Mouse (Mus musculus): ENCODE results near the gene P3h3.
A peak's percentile ranks its signal among the peaks of the same experiment; 100 is the strongest.
"Not testable (repeated sequence)": the region's sequence is repeated elsewhere in the genome, so short reads cannot be mapped to it uniquely, and the experiment has no call there.

P3h3 gene

GRCm38 (mm10) chr6:124856916-124857839 lies at the start of gene P3h3:
TSS of gene P3h3 (minus strand) at chr6:124857752.
- no peak for DNase-seq (ENCODE audit: low read depth)

- DNase-seq (ENCODE audit: low read depth): no peak
Observed at GRCm38 (mm10) chr6:124904991-124905860, 47.7 kb upstream of the P3h3 start.

- peak; percentile 88 for DNase-seq (ENCODE audit: low read depth)
Observed at GRCm38 (mm10) chr6:124904161-124904981, 46.8 kb upstream of the P3h3 start.

- DNase-seq (ENCODE audit: low read depth): peak; percentile 90
Observed at GRCm38 (mm10) chr6:124903580-124904151, 46.1 kb upstream of the P3h3 start.

- no peak for DNase-seq (ENCODE audit: low read depth)
Observed at GRCm38 (mm10) chr6:124901851-124902250, 44.3 kb upstream of the P3h3 start.

- peak; percentile 83 for DNase-seq (ENCODE audit: low read depth)
Observed at GRCm38 (mm10) chr6:124900801-124901480, 43.4 kb upstream of the P3h3 start.

- DNase-seq (ENCODE audit: low read depth): no peak
Observed at GRCm38 (mm10) chr6:124900056-124900800, 42.7 kb upstream of the P3h3 start.

GRCm38 (mm10) chr6:124898359-124898758 lies 40.8 kb upstream of the P3h3 start:
- DNase-seq (ENCODE audit: low read depth): peak; percentile 39

- not testable (repeated sequence) for DNase-seq (ENCODE audit: low read depth)
Observed at GRCm38 (mm10) chr6:124894113-124894512, 36.6 kb upstream of the P3h3 start.

- no peak for DNase-seq (ENCODE audit: low read depth)
Observed at GRCm38 (mm10) chr6:124890997-124891396, 33.4 kb upstream of the P3h3 start.

GRCm38 (mm10) chr6:124888555-124889125 lies 31.1 kb upstream of the P3h3 start:
- no peak for DNase-seq (ENCODE audit: low read depth)

- DNase-seq (ENCODE audit: low read depth): no peak
Observed at GRCm38 (mm10) chr6:124887986-124888385, 30.4 kb upstream of the P3h3 start, which contains the start of gene Cd4. TSS of gene Cd4 (minus strand) at chr6:124888221.

- DNase-seq (ENCODE audit: low read depth): no peak
Observed at GRCm38 (mm10) chr6:124885956-124886381, 28.4 kb upstream of the P3h3 start.

GRCm38 (mm10) chr6:124884714-124885500 lies 27.4 kb upstream of the P3h3 start:
- no peak for DNase-seq (ENCODE audit: low read depth)

- no peak for DNase-seq (ENCODE audit: low read depth)
Observed at GRCm38 (mm10) chr6:124883351-124883750, 25.8 kb upstream of the P3h3 start.

GRCm38 (mm10) chr6:124881821-124882220 lies 24.3 kb upstream of the P3h3 start:
- no peak for DNase-seq (ENCODE audit: low read depth)

GRCm38 (mm10) chr6:124879390-124879789 lies 21.8 kb upstream of the P3h3 start:
- no peak for DNase-seq (ENCODE audit: low read depth)

GRCm38 (mm10) chr6:124874348-124874747 lies 16.8 kb upstream of the P3h3 start:
- DNase-seq (ENCODE audit: low read depth): no peak

GRCm38 (mm10) chr6:124866560-124866959 lies 9.0 kb upstream of the P3h3 start:
- DNase-seq (ENCODE audit: low read depth): no peak

Measured in 416B (cell line).